Mouse (Mus musculus): ENCODE measurements around the gene Gabrb2.

DNA sequence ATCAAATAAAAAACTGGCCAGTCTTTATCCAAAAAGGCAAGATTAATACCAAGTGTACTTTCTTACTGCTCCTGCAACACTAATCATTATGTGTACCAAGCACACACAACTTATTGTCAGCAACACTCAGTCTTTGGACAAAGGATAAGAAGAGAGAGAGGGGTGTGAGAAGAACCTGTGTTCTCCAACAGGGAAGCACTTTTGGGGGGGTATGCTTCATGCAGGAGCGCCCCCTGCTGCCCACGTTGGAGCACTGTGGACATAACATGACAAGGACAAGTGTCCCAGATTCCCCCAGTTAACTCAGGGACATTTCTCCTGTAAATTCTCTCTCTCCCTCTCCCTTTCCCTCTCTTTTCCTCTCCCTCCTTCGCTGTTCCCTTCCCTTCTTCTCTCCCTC, 3.7 kb downstream of the Gabrb2 start:
- no peak for TF ChIP-seq EP300 (IDR thresholded peaks at IDR 0.05)
- TF ChIP-seq CTCF (IDR thresholded peaks at IDR 0.05): peak; percentile 62

All from lung, postnatal 0 days (tissue).